Mouse (Mus musculus) spleen, adult 2 months (tissue): Measurements from ENCODE around the gene Znrf4. TPM values are rescaled to one million over a fixed set of nuclear protein-coding genes. Genes with fewer than 3 reads are reported as not detected.
A peak's percentile ranks its signal among the peaks of the same experiment; 100 is the strongest.

ENCODE experiments used
- DNase-seq, 2 experiments: peaks; one replicate each; pipeline versions ENCODE4 v3.0.0 to v3.0.0-alpha.2; 2012 to 2021; ENCODE audit warnings: low spot score in 2 of 2, low read depth in 1 of 2
- H3K27ac ChIP-seq: fragments of 200-500 bp; 2 replicates; pipeline ENCODE4 v1.5.1; 2012; ENCODE audit warnings: low read length, inconsistent platforms; ENCODE audit not compliant: insufficient read depth
- H3K27me3 ChIP-seq: fragments of 200-500 bp; 2 replicates; pipeline ENCODE4 v1.6.1; 2012; ENCODE audit warnings: mild to moderate bottlenecking, moderate library complexity, low read length, inconsistent platforms; ENCODE audit not compliant: control insufficient read depth, insufficient read depth
- H3K36me3 ChIP-seq: fragments of 200-500 bp; 2 replicates; pipeline ENCODE4 v1.6.1; 2012; ENCODE audit warnings: mild to moderate bottlenecking, low read length, inconsistent platforms; ENCODE audit not compliant: control insufficient read depth, insufficient read depth
- H3K4me1 ChIP-seq: fragments of 200-500 bp; 2 replicates; pipeline ENCODE4 v1.6.1; 2011; ENCODE audit warnings: inconsistent platforms; ENCODE audit not compliant: control insufficient read depth, insufficient read depth, insufficient read length
- H3K4me3 ChIP-seq: fragments of 200-500 bp; 2 replicates; pipeline ENCODE4 v1.5.1; 2011; ENCODE audit warnings: mild to moderate bottlenecking, inconsistent platforms; ENCODE audit not compliant: insufficient read depth, insufficient read length; ENCODE audit errors: extremely low read depth
- CTCF ChIP-seq: fragments of 200-500 bp; IDR thresholded peaks from 2 replicates; pipeline ENCODE4 v1.5.1; 2011; ENCODE audit warnings: mild to moderate bottlenecking, inconsistent platforms; ENCODE audit not compliant: insufficient read depth, insufficient read length, insufficient replicate concordance; ENCODE audit errors: extremely low read depth
- POLR2A ChIP-seq: fragments of 200-500 bp; IDR thresholded peaks from 2 replicates; pipeline ENCODE4 v1.6.1; 2011; ENCODE audit warnings: low read depth, low read length, inconsistent platforms
- WGBS: fragments of 180-500 bp; shearing (Covaris S2); methylation state at CpG from one replicate; pipeline ENCODE4 v1.1.7; 2018; 5-methylcytosine and 5-hydroxymethylcytosine counted together
- polyA plus RNA-seq: library from polyadenylated mRNA; depleted of rRNA; stranded (reverse); fragments of >200 nt; gene quantifications from 2 replicates; pipeline ENCODE4 v1.2.3, GENCODE M21; 2012

The Znrf4 gene
- polyA plus RNA-seq, 1 experiment = not detected

DNA sequence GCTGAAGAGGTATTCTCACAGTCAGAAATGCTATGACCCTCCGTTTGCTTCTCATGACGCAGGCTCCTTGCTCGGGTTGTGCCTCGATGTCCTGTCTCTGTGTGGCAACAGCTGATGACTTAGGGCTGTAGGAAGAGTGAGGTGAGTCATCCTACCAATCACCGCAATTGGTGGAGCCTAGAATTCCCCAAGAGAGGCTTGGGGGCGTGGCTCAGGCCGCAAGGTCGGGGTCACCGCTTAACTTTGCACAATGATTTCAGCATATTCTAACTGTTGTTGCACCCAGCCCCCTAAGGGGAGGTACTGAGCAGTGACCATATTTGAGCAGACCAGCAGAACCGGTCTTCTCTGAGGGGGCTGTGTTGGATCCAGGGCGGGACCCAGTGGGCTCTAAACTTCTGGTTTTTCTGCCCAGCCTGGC lies 34.0 kb downstream of the Znrf4 start:
- peaks cover 22% of the 10 kb centered on the region for H3K27me3 ChIP-seq
- peaks cover 30% of the 10 kb centered on the region for H3K4me1 ChIP-seq
- no peak overlapping the region for H3K27ac ChIP-seq
- no peak for DNase-seq
- 64% methylated on average over 11 of the region's 11 CpGs for WGBS
- no peak overlapping the region for H3K4me3 ChIP-seq
- TF ChIP-seq POLR2A (no peak), CTCF (no peak)
- no peaks in the 10 kb centered on the region for H3K36me3 ChIP-seq

DNA sequence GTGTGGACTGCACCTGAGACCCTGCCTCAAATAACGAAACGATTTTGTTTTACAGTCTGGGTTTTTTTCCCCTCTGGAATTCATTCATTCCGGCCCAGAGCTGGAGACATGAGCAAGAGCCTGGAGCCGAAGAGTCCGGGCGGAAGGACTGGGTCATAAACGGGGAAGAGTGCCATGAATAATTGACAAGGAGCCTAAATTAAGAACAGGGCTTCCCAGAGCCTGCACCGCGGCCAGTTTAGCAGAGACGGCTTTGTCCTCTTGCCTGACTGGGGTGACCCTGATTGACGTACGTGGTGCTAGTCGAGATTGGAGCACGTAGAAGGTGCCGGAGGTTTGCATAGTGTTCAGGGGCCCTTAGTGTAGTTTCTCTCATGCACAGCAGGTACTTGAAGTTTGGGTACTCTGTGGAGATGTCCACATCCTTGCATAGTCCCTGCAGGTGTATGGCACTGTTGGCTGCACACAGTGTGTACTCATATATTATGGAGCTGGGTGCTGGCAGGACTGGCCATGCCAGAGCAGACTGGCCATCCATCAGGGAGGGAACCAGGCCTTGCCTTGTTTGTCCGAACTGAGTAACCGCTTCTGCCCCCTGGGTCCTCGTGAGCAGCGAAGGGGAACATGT lies 34.9 kb downstream of the Znrf4 start:
- 91% methylated on average over 19 of the region's 19 CpGs for WGBS
- Histone ChIP-seq H3K27me3 (peaks cover 23% of the 10 kb centered on the region), H3K36me3 (no peaks in the 10 kb centered on the region), H3K27ac (no peak overlapping the region), H3K4me3 (no peak overlapping the region), H3K4me1 (peaks cover 31% of the 10 kb centered on the region)
- DNase-seq = no peak
- TF ChIP-seq CTCF (no peak), POLR2A (no peak)

DNA sequence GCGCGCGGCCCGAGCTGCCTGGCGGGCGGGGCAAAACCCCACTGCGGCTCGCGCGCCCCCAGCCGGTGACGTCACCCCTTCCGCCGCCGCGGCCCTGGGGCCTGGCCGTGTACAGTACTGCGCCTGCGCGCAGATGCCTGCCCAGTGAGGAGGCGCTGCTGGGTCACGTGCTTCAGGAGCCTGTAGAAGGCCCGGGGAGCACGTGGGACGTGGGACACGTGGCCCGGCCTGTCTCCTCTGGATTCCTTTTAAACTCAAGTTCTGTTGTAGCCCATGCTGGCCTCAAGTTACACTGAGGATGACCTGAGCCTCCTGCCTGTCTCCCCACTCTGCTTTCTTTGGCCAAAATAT lies 35.9 kb downstream of the Znrf4 start, which contains the start of gene Ptprs:
Ptprs (minus strand) TSS at position 82 of the 351 bp plus-strand sequence.
- Histone ChIP-seq H3K36me3 (no peaks in the 10 kb centered on the region), H3K27me3 (peaks cover 28% of the 10 kb centered on the region), H3K4me3 (peak within 1 kb of the TSS; percentile 60), H3K27ac (no peak within 1 kb of the TSS), H3K4me1 (peaks cover 31% of the 10 kb centered on the region)
- 1% methylated on average over 26 of the region's 27 CpGs for WGBS
- TF ChIP-seq CTCF (no peak), POLR2A (no peak)
- DNase-seq = peak; percentile 69 to 82

DNA sequence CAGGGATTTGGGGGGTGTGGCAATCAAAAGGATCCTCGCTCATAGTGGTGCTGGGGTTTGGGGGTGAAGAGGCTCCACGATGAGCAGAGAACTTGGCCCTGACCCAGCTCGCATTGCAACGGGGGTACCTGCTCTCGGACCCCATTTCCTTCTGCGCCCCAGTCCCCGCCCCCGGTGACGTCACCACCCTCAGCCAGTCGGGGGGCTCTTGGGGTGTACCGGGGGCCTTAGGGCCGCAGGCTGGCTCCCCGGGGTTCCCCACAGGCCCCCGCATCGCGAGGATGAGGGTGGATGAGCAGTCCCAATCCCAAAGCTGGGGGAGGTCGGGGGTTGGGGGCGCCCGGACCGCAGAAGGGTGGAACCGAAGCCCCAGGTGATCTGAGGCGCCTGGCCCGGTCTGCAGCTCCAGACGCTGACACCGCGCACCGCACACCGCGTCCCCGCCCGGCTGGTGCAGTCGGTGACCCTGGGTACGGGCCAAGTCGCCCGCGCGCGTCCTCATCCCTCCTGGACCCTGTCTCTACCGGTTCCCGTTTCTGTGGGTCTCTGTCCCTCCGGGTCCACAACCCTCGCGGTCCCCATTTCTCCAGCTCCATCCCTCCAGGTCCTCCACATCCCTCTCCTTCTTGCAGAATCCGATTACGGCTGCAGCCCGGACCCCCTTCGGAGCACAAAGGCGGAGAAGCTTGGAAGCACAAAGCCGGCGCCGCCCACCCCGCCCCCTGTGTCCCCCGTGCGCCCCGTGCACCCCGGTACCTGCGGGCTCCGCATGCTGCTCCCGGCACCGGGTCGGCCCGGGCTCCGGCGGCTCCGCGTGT lies 36.4 kb downstream of the Znrf4 start:
- peaks cover 31% of the 10 kb centered on the region for H3K4me1 ChIP-seq
- H3K27ac ChIP-seq = no peak overlapping the region
- TF ChIP-seq CTCF (no peak), POLR2A (no peak)
- WGBS = under 1% methylated on average over 63 of the region's 66 CpGs
- H3K4me3 ChIP-seq = peak overlapping the region; percentile 60
- H3K27me3 ChIP-seq = peaks cover 28% of the 10 kb centered on the region
- H3K36me3 ChIP-seq = no peaks in the 10 kb centered on the region
- no peak for DNase-seq

DNA sequence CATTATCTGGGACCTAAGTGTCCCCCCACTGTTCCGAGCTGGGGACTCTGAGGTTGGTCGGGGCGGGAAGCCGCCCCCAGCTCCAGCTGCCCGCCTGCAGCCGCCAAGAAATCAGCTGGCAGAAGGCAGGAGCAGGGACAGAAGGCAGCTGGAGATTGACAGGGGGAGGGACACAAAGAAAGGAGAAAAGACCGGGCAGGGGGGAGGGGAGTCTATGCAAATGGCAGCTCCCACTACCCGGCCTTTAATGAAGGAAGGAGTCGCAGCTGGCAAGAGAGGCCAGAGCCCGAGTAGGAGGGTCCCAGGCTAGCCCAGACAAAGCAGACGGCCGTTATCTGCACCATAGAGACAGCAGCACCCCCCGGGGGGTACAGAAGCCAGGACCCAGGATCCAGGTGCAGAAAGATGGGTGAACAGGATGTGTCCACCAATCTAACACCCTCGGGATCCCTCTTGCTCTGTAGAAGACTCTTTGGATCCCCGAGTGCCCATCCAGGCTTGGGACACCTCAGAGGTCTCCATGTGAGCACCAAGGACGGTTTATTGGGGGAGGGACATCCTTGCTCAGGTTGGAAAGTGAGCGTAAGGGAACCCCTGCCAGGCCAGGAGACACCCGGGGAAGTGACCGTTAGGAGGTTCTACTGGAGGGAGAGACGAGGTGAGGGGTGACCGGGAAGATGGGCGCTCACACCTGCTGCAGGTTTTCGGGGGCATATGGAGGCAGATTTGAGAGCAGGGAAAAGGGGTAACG lies 37.2 kb downstream of the Znrf4 start:
- Histone ChIP-seq H3K4me3 (peak overlapping the region; percentile 60; the same call in 1 of the 2 replicates), H3K27ac (no peak overlapping the region), H3K36me3 (no peaks in the 10 kb centered on the region), H3K27me3 (peaks cover 28% of the 10 kb centered on the region), H3K4me1 (peaks cover 31% of the 10 kb centered on the region)
- TF ChIP-seq POLR2A = no peak
- no peak for TF ChIP-seq CTCF
- DNase-seq = no peak
- 3% methylated on average over 24 of the region's 24 CpGs for WGBS

DNA sequence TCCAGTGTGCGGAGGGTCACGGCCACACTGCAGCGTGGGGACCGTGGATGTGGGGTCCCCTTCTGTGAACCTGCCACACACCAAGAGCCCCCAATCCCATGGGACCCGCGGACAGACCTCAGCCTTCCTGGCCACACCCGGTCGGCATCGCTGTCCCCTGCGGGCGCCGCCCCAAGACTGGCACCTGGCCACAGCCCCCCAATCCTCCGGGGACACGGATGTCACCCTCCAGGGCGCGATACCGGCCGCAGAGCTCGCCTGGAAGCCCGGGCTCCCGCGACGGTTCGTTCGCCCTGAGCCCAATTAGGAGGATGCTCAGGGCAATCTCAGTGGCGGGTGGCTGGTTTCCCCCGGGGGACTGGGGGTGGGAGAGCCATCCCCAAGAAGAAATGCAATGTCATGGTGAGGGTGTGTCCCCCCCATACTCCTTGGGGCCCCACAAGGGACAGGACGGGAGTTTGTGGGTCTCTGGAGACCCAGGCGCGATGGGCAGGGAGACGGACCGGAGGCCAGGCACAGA lies 37.9 kb downstream of the Znrf4 start:
- no peak for DNase-seq
- Histone ChIP-seq H3K4me1 (peaks cover 31% of the 10 kb centered on the region), H3K27me3 (peaks cover 28% of the 10 kb centered on the region), H3K36me3 (no peaks in the 10 kb centered on the region), H3K27ac (no peak overlapping the region), H3K4me3 (no peak overlapping the region)
- WGBS = 4% methylated on average over 31 of the region's 32 CpGs
- TF ChIP-seq POLR2A (no peak), CTCF (no peak)

DNA sequence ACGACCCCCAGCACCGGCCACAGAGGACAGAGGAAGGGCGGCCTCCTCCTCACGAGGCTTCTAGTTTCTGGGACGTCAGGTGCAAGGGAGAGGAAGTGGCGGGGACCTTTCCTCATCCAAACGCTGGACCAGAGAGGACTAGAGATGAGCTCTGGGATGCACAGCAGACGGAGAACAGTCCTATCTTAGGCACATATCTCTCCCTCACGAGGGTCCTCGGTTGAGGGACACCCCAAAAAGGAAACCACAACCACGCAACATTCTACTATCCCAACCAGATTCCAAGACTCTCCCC lies 38.7 kb downstream of the Znrf4 start:
- no peak overlapping the region for H3K27ac ChIP-seq
- peaks cover 31% of the 10 kb centered on the region for H3K4me1 ChIP-seq
- no peak for TF ChIP-seq POLR2A
- TF ChIP-seq CTCF = no peak
- WGBS = 2% methylated on average over 11 of the region's 11 CpGs
- peaks cover 28% of the 10 kb centered on the region for H3K27me3 ChIP-seq
- no peaks in the 10 kb centered on the region for H3K36me3 ChIP-seq
- H3K4me3 ChIP-seq = peak overlapping the region; percentile 22; the same call in 1 of the 2 replicates
- DNase-seq = no peak
